ENCODE assay signal across 8 mouse cellular contexts in the genomic region with DNA sequence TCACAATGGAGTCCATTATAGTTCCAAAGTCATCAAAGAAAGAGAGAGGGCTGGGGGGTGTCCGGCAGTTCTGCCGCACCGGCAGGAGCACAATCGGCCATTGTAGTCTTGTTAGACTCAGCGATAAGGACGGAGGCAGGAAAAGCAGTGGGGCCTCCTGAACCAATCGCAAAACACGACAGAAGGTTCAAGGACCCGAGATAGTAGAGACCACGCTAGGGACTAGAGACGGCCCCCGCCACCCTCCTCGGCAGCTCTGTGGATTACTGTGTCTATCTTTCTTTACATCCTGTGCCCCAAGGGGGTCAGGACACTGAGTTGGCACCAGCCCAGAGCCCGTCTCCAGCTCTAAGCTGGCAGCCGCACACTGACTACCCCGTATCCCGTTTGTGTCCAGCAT. TPM values are rescaled to one million over a fixed set of nuclear protein-coding genes. Genes with fewer than 3 reads are reported as not detected.
DNase-seq lines count a peak whose midpoint lies in the region; ATAC-seq and TF ChIP-seq lines count a peak whose summit lies in the region.

No protein-coding gene starts in this region.

- H3K36me3 ChIP-seq in lung, postnatal 0 days (ENCODE audit: insufficient read depth, low read length): no peaks in the 10 kb centered on the region
- no peaks in the 10 kb centered on the region for H3K36me3 ChIP-seq in embryonic facial prominence, embryonic 12.5 days
- no peaks in the 10 kb centered on the region for H3K36me3 ChIP-seq in limb, embryonic 11.5 days (ENCODE audit: control insufficient read depth, insufficient read depth, low read length)
- no peaks in the 10 kb centered on the region for H3K36me3 ChIP-seq in stomach, embryonic 16.5 days (ENCODE audit: control insufficient read depth, insufficient read depth, low read length)

- H3K27me3 ChIP-seq in lung, postnatal 0 days (replicated peaks; ENCODE audit: insufficient read depth, low read length): no peaks in the 10 kb centered on the region
- peaks cover 34% of the 10 kb centered on the region for H3K27me3 ChIP-seq in embryonic facial prominence, embryonic 12.5 days
- H3K27me3 ChIP-seq in limb, embryonic 11.5 days (ENCODE audit: control insufficient read depth, insufficient read depth, low read length): 0 out of 2 replicates have a peak, but pooled peaks cover 2% of the 10 kb centered on the region
- no peaks in the 10 kb centered on the region for H3K27me3 ChIP-seq in stomach, embryonic 16.5 days (ENCODE audit: control insufficient read depth, insufficient read depth, low read length)

- peak; percentile 26 for DNase-seq in lung, postnatal 0 days (ENCODE audit: low spot score)
- no peak for DNase-seq in lung, postnatal 14 days
- no peak for DNase-seq in limb, embryonic 11.5 days (ENCODE audit: low spot score)
- no peak for DNase-seq in right cerebral cortex, adult 18-20 months
- DNase-seq in Muller cell, postnatal 12 days (ENCODE audit: inconsistent ontology term): no peak
- no peak for DNase-seq in spleen, adult 12 weeks (ENCODE audit: low spot score)

- no peak overlapping the region for H3K4me3 ChIP-seq in lung, postnatal 0 days (ENCODE audit: low read depth, low read length)
- no peak overlapping the region for H3K4me3 ChIP-seq in embryonic facial prominence, embryonic 12.5 days
- H3K4me3 ChIP-seq in limb, embryonic 11.5 days (ENCODE audit: low read depth, low read length): no peak overlapping the region
- no peak overlapping the region for H3K4me3 ChIP-seq in stomach, embryonic 16.5 days (replicated peaks; ENCODE audit: low read length)

- peak; percentile 25 for ATAC-seq in lung, postnatal 0 days
- no peak for ATAC-seq in embryonic facial prominence, embryonic 12.5 days (ENCODE audit: insufficient number of reproducible peaks, insufficient read depth, low FRiP score, low TSS enrichment)
- no peak for ATAC-seq in limb, embryonic 11.5 days (ENCODE audit: insufficient number of reproducible peaks, low FRiP score, low TSS enrichment, low read depth)
- ATAC-seq in stomach, embryonic 16.5 days (ENCODE audit: insufficient read depth, low FRiP score): peak; percentile 76

- 15% methylated on average over 17 of the region's 17 CpGs for WGBS in lung, postnatal 0 days
- WGBS in embryonic facial prominence, embryonic 12.5 days: 14% methylated on average over 17 of the region's 17 CpGs
- whole genome bisulfite sequencing in limb, embryonic 11.5 days: 65% methylated on average over 17 of the region's 17 CpGs
- 37% methylated on average over 17 of the region's 17 CpGs for whole genome bisulfite sequencing in stomach, embryonic 16.5 days

- peaks cover 8% of the 10 kb centered on the region; the same call in 1 of the 2 replicates for H3K4me1 ChIP-seq in lung, postnatal 0 days (ENCODE audit: insufficient read depth, low read depth, low read length)
- peaks cover 15% of the 10 kb centered on the region; the same call in 1 of the 2 replicates for H3K4me1 ChIP-seq in embryonic facial prominence, embryonic 12.5 days
- peaks cover 20% of the 10 kb centered on the region for H3K4me1 ChIP-seq in limb, embryonic 11.5 days (ENCODE audit: control insufficient read depth, insufficient read depth, low read length)
- peaks cover 10% of the 10 kb centered on the region; the same call in 1 of the 2 replicates for H3K4me1 ChIP-seq in stomach, embryonic 16.5 days (ENCODE audit: control insufficient read depth, insufficient read depth, low read length)

- no peak overlapping the region for H3K9ac ChIP-seq in lung, postnatal 0 days (replicated peaks; ENCODE audit: low read depth)
- peak overlapping the region; percentile 15; the same call in 1 of the 2 replicates for H3K9ac ChIP-seq in embryonic facial prominence, embryonic 12.5 days
- no peak overlapping the region for H3K9ac ChIP-seq in limb, embryonic 11.5 days (ENCODE audit: low read length)
- H3K9ac ChIP-seq in stomach, embryonic 16.5 days (ENCODE audit: low read length): no peak overlapping the region

- H3K4me2 ChIP-seq in lung, postnatal 0 days (replicated peaks; ENCODE audit: low read depth, low read length): peak overlapping the region; percentile 22
- H3K4me2 ChIP-seq in embryonic facial prominence, embryonic 12.5 days (replicated peaks): peak overlapping the region; percentile 21
- 0 out of 2 replicates have a peak overlapping the region, but pooled peaks have one; percentile 12 for H3K4me2 ChIP-seq in limb, embryonic 11.5 days (ENCODE audit: low read depth, severe bottlenecking)
- no peak overlapping the region for H3K4me2 ChIP-seq in stomach, embryonic 16.5 days (ENCODE audit: low read depth, low read length)

- TF ChIP-seq CTCF in lung, postnatal 0 days (IDR thresholded peaks at IDR 0.05): no peak

- H3K9me3 ChIP-seq in lung, postnatal 0 days (ENCODE audit: low read length): no peaks in the 10 kb centered on the region
- H3K9me3 ChIP-seq in embryonic facial prominence, embryonic 12.5 days: no peaks in the 10 kb centered on the region
- H3K9me3 ChIP-seq in limb, embryonic 11.5 days (ENCODE audit: control insufficient read depth, low read length): no peaks in the 10 kb centered on the region
- H3K9me3 ChIP-seq in stomach, embryonic 16.5 days (replicated peaks; ENCODE audit: control insufficient read depth, low read length): no peaks in the 10 kb centered on the region; the same call in 1 of the 2 replicates

- no peak overlapping the region for H3K27ac ChIP-seq in lung, postnatal 0 days (ENCODE audit: low read length)
- H3K27ac ChIP-seq in embryonic facial prominence, embryonic 12.5 days: peak overlapping the region; percentile 50
- no peak overlapping the region; the same call in none of the 2 replicates for H3K27ac ChIP-seq in limb, embryonic 11.5 days (replicated peaks; ENCODE audit: low read depth, low read length)
- H3K27ac ChIP-seq in stomach, embryonic 16.5 days (ENCODE audit: low read length): peak overlapping the region; percentile 73

- TF ChIP-seq EP300 in lung, postnatal 0 days (IDR thresholded peaks at IDR 0.05): no peak

RNA-seq across cellular contexts. Expression of gene Cbx4, which starts 48.6 kb away (rescaled TPM):
- 8.9 and 9.7 TPM in 2 replicates for polyA plus RNA-seq in lung, postnatal 0 days (2015; fragmentation: Nextera tagmentation; extraction: Ambion mirVana)
- polyA plus RNA-seq in embryonic facial prominence, embryonic 12.5 days (2016; fragmentation: Nextera tagmentation; extraction: Ambion mirVana): 11.7 and 12.3 TPM in 2 replicates
- polyA plus RNA-seq in limb, embryonic 11.5 days (2014; fragmentation: Nextera tagmentation; extraction: Ambion mirVana): 5.4 and 5.8 TPM in 2 replicates
- 8.5 and 10.1 TPM in 2 replicates for polyA plus RNA-seq in stomach, embryonic 16.5 days (2015; fragmentation: Nextera tagmentation; extraction: Ambion mirVana)

Comparison
In these comparisons a context has a peak if more than half of its experiments do, and no peak if none do; other contexts are left out.
1. ATAC-seq: peak in lung, postnatal 0 days (single experiment) and stomach, embryonic 16.5 days (single experiment); none in embryonic facial prominence, embryonic 12.5 days (single experiment) and limb, embryonic 11.5 days (single experiment).
2. H3K27ac ChIP-seq: peak in embryonic facial prominence, embryonic 12.5 days (single experiment) and stomach, embryonic 16.5 days (single experiment); none in lung, postnatal 0 days (single experiment) and limb, embryonic 11.5 days (single experiment).